Mouse (Mus musculus) liver, embryonic 11.5 days (tissue): ENCODE results near the gene Ccdc12. TPM values are rescaled to one million over a fixed set of nuclear protein-coding genes. Genes with fewer than 3 reads are reported as not detected.

Experiments used
- ATAC-seq: fragments of 200-750 bp; cut with Nextera tagmentation; replicated peaks from 2 replicates; pipeline ENCODE4 v1.8.0; 2017; ENCODE audit warnings: moderate number of reproducible peaks, mild to moderate bottlenecking, moderate TSS enrichment, moderate library complexity; ENCODE audit not compliant: low FRiP score
- DNase-seq: peaks from one replicate; pipeline ENCODE4 v3.0.0-alpha.2; 2017; ENCODE audit warnings: low spot score
- H3K27ac ChIP-seq: fragments of 300-500 bp; sonication (generic); 2 replicates; pipeline ENCODE4 v1.5.1; 2014; ENCODE audit warnings: mild to moderate bottlenecking, low read depth, low read length, control low read depth
- H3K27me3 ChIP-seq: fragments of 300-500 bp; sonication (generic); replicated peaks from 2 replicates; pipeline ENCODE4 v1.6.1; 2014; ENCODE audit warnings: low read length, mixed read lengths; ENCODE audit not compliant: control insufficient read depth, insufficient read depth
- H3K36me3 ChIP-seq: fragments of 300-500 bp; sonication (generic); 2 replicates; pipeline ENCODE4 v1.6.1; 2014; ENCODE audit warnings: mild to moderate bottlenecking, low read length, moderate library complexity, mixed read lengths; ENCODE audit not compliant: control insufficient read depth, insufficient read depth
- H3K4me1 ChIP-seq: fragments of 300-500 bp; sonication (generic); replicated peaks from 2 replicates; pipeline ENCODE4 v1.6.1; 2014; ENCODE audit warnings: low read length, mixed read lengths; ENCODE audit not compliant: control insufficient read depth, insufficient read depth
- H3K4me2 ChIP-seq: fragments of 300-500 bp; sonication (generic); 2 replicates; pipeline ENCODE4 v1.6.1; 2014; ENCODE audit warnings: mild to moderate bottlenecking, control low read depth, moderate library complexity
- H3K4me3 ChIP-seq: fragments of 300-500 bp; sonication (generic); 2 replicates; pipeline ENCODE4 v1.5.1; 2014; ENCODE audit warnings: low read depth, low read length, control low read depth
- H3K9ac ChIP-seq: fragments of 300-500 bp; sonication (generic); 2 replicates; pipeline ENCODE4 v1.6.1; 2014; ENCODE audit warnings: low read depth, low read length, control low read depth
- H3K9me3 ChIP-seq: fragments of 300-500 bp; sonication (generic); 2 replicates; pipeline ENCODE4 v1.6.1; 2016; ENCODE audit warnings: low read length, inconsistent platforms, mixed read lengths; ENCODE audit not compliant: control insufficient read depth
- WGBS: fragments of 180-500 bp; shearing (Covaris S2); extraction: QIAGEN DNeasy Blood & Tissue Kit; methylation state at CpG from one replicate; pipeline ENCODE4 v1.1.7; 2014; 5-methylcytosine and 5-hydroxymethylcytosine counted together
- polyA plus RNA-seq: library from polyadenylated mRNA; unstranded; fragments of >200 nt; fragmentation: Nextera tagmentation; extraction: Ambion mirVana; gene quantifications from 2 replicates; pipeline ENCODE4 v1.2.1, GENCODE M21; 2014

Gene Ccdc12
- polyA plus RNA-seq, 1 experiment from 2014 or later, result 161 TPM

DNA sequence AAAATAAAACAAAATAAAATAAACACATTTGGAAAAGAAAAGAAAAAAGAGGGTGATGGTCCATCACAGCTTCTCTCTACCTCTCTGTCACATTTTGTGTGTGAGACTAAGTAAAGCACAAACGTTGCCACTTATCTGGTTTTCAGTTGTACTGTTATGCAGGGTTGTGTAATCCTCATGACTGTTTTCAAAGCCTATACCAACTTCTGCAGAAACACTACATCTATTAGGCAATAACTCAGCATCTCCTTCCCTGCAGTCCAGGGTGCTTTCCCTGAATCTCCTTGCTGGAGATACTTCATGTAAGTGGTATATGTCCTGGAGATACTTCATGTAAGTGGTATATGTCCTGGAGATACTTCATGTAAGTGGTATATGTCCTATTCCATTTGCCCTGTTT is 6.5 kb downstream of the Ccdc12 start:
- WGBS, result 55% methylated on average over 1 of the region's 1 CpGs
- DNase-seq (no peak), ATAC-seq (no peak)
- Histone ChIP-seq H3K4me2 (no peak overlapping the region), H3K4me1 (peaks cover 82% of the 10 kb centered on the region), H3K27me3 (no peaks in the 10 kb centered on the region), H3K27ac (no peak overlapping the region), H3K36me3 (no peaks in the 10 kb centered on the region), H3K9ac (no peak overlapping the region), H3K4me3 (no peak overlapping the region), H3K9me3 (no peaks in the 10 kb centered on the region)

DNA sequence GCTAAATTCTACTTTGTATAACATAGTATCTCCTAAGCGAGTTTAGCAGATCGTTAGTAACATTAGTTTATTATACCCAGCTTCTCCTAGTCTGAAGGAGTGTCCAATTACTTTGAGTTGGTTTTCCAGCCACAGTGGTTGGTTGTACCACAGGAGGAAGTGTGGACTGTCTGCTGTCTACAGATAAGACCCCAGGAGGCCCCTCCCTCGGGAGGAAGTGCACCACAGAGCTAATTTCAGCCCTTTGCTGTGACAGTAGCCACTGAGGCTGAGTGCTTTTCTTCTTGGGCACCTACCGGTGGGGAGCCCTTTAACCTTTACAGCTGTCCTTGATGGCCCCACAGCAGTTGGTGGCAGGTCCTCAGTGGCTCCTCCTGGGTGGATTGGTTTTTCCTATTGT is 9.6 kb downstream of the Ccdc12 start:
- Histone ChIP-seq H3K4me2 (peak overlapping the region; percentile 71), H3K4me1 (peaks cover 88% of the 10 kb centered on the region), H3K4me3 (peak overlapping the region; percentile 26)

GRCm38 (mm10) chr9:110666374-110666773 is 10.1 kb downstream of the Ccdc12 start:
- Histone ChIP-seq H3K9ac (peak overlapping the region; percentile 20; the same call in 1 of the 2 replicates), H3K4me3 (peak overlapping the region; percentile 26), H3K4me1 (peaks cover 87% of the 10 kb centered on the region), H3K9me3 (no peaks in the 10 kb centered on the region), H3K27me3 (no peaks in the 10 kb centered on the region), H3K4me2 (peak overlapping the region; percentile 71), H3K27ac (peak overlapping the region; percentile 69), H3K36me3 (no peaks in the 10 kb centered on the region)
- no peak for ATAC-seq
- 27% methylated on average over 8 of the region's 8 CpGs for WGBS
- no peak for DNase-seq

More for the DNA sequence above, 9.6 kb downstream of the Ccdc12 start:
- H3K9me3 ChIP-seq, result no peaks in the 10 kb centered on the region
- WGBS, result 12% methylated on average over 4 of the region's 4 CpGs
- H3K36me3 ChIP-seq, result no peaks in the 10 kb centered on the region
- no peaks in the 10 kb centered on the region for H3K27me3 ChIP-seq
- peak overlapping the region; percentile 69 for H3K27ac ChIP-seq
- peak; percentile 65 for DNase-seq
- peak overlapping the region; percentile 20; the same call in 1 of the 2 replicates for H3K9ac ChIP-seq
- ATAC-seq, result peak; percentile 80

DNA sequence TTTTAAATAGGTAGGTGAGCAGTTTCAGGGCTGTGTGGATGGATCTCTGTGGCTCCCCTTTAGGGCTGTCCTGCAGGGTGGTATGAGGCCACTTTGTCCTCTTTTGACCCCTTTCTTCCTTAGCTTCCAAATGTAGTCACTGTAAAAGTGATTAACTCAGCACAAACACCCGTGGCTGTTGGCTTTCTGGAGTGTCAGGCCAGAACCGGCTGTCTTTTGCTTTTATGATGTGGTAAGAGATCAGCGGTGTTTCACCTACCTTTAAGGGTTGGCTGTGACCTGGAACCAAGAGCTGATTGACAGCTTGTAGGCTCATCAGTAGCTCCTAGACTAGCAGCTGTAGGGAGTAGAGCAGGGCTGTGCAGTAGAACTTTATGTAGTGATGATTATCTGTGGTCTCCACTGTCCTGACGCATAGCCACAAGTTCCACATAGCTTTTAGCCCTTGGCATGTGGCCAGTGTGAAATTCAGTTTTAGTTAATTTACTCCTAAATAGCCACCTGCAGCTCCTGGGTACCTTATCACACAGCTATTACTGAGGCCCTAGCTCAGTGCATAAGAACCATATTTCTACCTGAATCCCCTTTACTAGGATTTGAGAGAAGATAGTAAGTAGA is 11.0 kb downstream of the Ccdc12 start:
- no peak for DNase-seq
- peak overlapping the region; percentile 20; the same call in 1 of the 2 replicates for H3K4me2 ChIP-seq
- H3K27ac ChIP-seq, result no peak overlapping the region
- H3K9ac ChIP-seq, result no peak overlapping the region
- no peaks in the 10 kb centered on the region for H3K36me3 ChIP-seq
- 40% methylated on average over 4 of the region's 4 CpGs for WGBS
- H3K9me3 ChIP-seq, result no peaks in the 10 kb centered on the region
- no peak for ATAC-seq
- peaks cover 80% of the 10 kb centered on the region for H3K4me1 ChIP-seq
- H3K4me3 ChIP-seq, result no peak overlapping the region
- no peaks in the 10 kb centered on the region for H3K27me3 ChIP-seq

DNA sequence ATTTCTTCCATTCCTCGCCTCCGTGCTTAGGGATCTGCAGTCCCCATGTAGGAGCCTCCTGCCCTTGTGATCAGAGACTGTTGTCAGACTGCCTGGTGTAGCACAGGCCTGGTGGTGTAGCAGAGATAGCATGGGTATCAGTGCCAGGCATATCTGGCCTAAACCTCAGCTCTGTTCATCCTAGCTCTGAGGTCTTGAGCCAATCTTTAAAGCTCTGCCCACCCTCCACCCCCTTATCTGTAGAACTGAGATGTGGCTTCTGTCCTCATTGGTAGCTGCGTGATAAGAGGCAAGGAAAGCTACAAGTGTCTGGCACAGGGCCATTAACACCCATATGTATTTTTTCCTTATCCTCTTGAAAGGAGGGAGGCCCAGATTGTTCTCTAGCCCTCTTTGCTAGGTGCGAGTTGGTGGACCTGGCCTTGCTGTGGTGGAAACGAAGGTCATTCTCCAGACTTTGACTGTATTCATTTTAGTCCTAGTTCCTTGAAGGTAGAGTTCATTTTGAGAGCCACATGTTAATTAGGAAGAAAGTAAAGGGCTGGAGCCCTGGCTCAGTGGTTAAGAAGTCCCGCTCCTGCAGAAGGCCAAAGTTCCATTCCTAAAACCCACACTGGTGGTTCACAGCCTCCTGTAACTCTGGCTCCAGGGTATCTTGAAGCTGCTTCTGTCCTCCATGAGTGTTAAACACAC is 12.4 kb downstream of the Ccdc12 start:
- Histone ChIP-seq H3K9me3 (no peaks in the 10 kb centered on the region), H3K27me3 (no peaks in the 10 kb centered on the region), H3K36me3 (no peaks in the 10 kb centered on the region), H3K4me2 (no peak overlapping the region; the same call in 1 of the 2 replicates), H3K9ac (no peak overlapping the region), H3K4me3 (no peak overlapping the region), H3K4me1 (peaks cover 84% of the 10 kb centered on the region), H3K27ac (no peak overlapping the region)
- WGBS, result 47% methylated on average over 6 of the region's 6 CpGs
- peak; percentile 40 for DNase-seq
- peak; percentile 92 for ATAC-seq

DNA sequence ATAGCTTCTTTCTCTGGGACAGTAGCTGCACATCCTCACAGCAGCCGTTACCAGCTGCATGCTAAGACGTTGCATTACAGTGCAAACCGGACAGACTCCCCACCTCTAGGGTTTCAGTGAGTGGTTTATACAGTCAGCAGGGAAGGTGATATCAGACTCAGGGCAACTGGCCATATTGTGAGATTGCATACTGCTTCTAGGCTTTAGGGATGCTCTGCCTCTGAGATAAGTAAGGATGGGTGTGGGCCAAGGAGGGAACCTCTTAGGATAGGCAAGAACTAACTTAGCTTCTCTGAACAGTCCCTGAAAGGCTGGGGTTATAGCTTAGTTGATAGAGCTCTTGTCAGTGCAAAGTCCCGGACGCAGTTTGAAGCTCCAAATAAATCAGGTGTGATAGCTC is 13.5 kb downstream of the Ccdc12 start:
- DNase-seq (no peak), ATAC-seq (no peak)
- Histone ChIP-seq H3K27ac (no peak overlapping the region), H3K4me2 (0 out of 2 replicates have a peak overlapping the region, but pooled peaks have one; percentile 15), H3K9me3 (no peaks in the 10 kb centered on the region), H3K36me3 (no peaks in the 10 kb centered on the region), H3K4me3 (no peak overlapping the region), H3K27me3 (no peaks in the 10 kb centered on the region), H3K9ac (no peak overlapping the region), H3K4me1 (peaks cover 86% of the 10 kb centered on the region)
- 57% methylated on average over 5 of the region's 5 CpGs for WGBS

GRCm38 (mm10) chr9:110672462-110673106 is 16.3 kb downstream of the Ccdc12 start:
- 62% methylated on average over 7 of the region's 7 CpGs for WGBS
- Histone ChIP-seq H3K9me3 (no peaks in the 10 kb centered on the region), H3K27ac (no peak overlapping the region), H3K9ac (no peak overlapping the region), H3K36me3 (no peaks in the 10 kb centered on the region), H3K4me3 (no peak overlapping the region), H3K4me2 (no peak overlapping the region), H3K4me1 (peaks cover 81% of the 10 kb centered on the region), H3K27me3 (no peaks in the 10 kb centered on the region)
- DNase-seq (no peak), ATAC-seq (no peak)

DNA sequence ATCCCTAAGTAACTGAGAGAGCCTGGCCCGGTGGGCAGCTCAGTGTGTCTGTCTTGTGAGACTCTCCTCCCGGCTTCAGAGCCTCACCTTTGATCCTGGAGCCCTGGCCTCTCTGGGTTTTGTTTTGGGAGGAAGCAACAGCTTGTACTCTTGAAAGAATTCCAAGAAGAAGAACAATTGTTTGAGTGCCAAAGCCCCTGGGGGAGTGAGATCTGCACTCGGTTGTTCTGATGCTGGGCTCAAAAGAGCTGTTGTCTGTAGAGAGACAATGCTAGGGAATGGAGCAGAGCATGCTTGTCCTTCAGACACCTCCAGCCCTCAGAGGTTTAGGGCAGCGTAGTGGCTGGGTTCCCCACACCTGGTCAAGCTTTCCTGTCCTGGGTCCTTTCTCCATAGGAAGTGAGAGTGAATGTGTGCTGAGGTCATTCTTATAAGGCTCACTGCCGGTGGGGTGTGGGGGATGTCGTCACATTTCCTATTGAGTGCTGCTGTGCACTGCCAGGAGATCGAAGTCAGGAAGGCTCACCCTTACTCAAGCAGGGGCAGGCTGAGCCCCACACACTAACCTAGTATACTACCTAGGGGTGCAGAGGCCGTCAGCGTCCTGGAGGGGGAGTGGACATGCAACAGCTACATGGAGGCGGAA is 16.9 kb downstream of the Ccdc12 start:
- ATAC-seq (no peak), DNase-seq (no peak)
- H3K27me3 ChIP-seq, result no peaks in the 10 kb centered on the region
- peaks cover 76% of the 10 kb centered on the region for H3K4me1 ChIP-seq
- H3K9me3 ChIP-seq, result no peaks in the 10 kb centered on the region
- H3K9ac ChIP-seq, result no peak overlapping the region
- no peaks in the 10 kb centered on the region for H3K36me3 ChIP-seq
- H3K27ac ChIP-seq, result no peak overlapping the region
- no peak overlapping the region for H3K4me3 ChIP-seq
- WGBS, result 61% methylated on average over 10 of the region's 10 CpGs
- no peak overlapping the region; the same call in 1 of the 2 replicates for H3K4me2 ChIP-seq
